Mouse (Mus musculus) midbrain, embryonic 10.5 days (tissue): Measurements from ENCODE around the gene Olfr113. TPM values are rescaled to one million over a fixed set of nuclear protein-coding genes. Genes with fewer than 3 reads are reported as not detected.
"Not testable (repeated sequence)": the region's sequence is repeated elsewhere in the genome, so short reads cannot be mapped to it uniquely, and the experiment has no call there.

ENCODE experiments used
- DNase-seq: peaks from one replicate; pipeline ENCODE4 v3.0.0-alpha.2; 2017; ENCODE audit warnings: low spot score
- H3K27ac ChIP-seq: fragments of 300-500 bp; sonication (generic); replicated peaks from 2 replicates; pipeline ENCODE4 v1.5.1; 2016; ENCODE audit warnings: mild to moderate bottlenecking
- H3K27me3 ChIP-seq: fragments of 300-500 bp; sonication (generic); 2 replicates; pipeline ENCODE4 v1.6.1; 2016; ENCODE audit warnings: low read depth, mild to moderate bottlenecking; ENCODE audit not compliant: poor library complexity, severe bottlenecking
- H3K36me3 ChIP-seq: fragments of 300-500 bp; sonication (generic); 2 replicates; pipeline ENCODE4 v1.6.1; 2016; ENCODE audit warnings: mild to moderate bottlenecking, moderate library complexity
- H3K4me1 ChIP-seq: fragments of 300-500 bp; sonication (generic); 2 replicates; pipeline ENCODE4 v1.6.1; 2016
- H3K4me3 ChIP-seq: fragments of 300-500 bp; sonication (generic); 2 replicates; pipeline ENCODE4 v1.5.1; 2016; ENCODE audit warnings: mild to moderate bottlenecking, moderate library complexity
- H3K9me3 ChIP-seq: fragments of 300-500 bp; sonication (generic); replicated peaks from 2 replicates; pipeline ENCODE4 v1.6.1; 2016; ENCODE audit warnings: mild to moderate bottlenecking
- WGBS: fragments of 180-500 bp; shearing (Covaris S2); methylation state at CpG from one replicate; pipeline ENCODE4 v1.1.7; 2016; 5-methylcytosine and 5-hydroxymethylcytosine counted together
- polyA plus RNA-seq: library from polyadenylated mRNA; unstranded; fragments of >200 nt; fragmentation: Nextera tagmentation; extraction: Ambion mirVana; gene quantifications from 2 replicates; pipeline ENCODE4 v1.2.1, GENCODE M21; 2016

The Olfr113 gene
- not detected in 2 replicates for polyA plus RNA-seq

GRCm38 (mm10) chr17:37577563-37577962 lies at the start of gene Olfr113:
Gene Olfr113, minus strand, starts transcription at chr17:37577663.
- no peaks in the 10 kb centered on the region for H3K4me1 ChIP-seq
- no peaks in the 10 kb centered on the region for H3K9me3 ChIP-seq
- no peaks in the 10 kb centered on the region for H3K36me3 ChIP-seq
- no peaks in the 10 kb centered on the region for H3K27me3 ChIP-seq
- no peak within 1 kb of the TSS for H3K4me3 ChIP-seq
- no peak for DNase-seq
- H3K27ac ChIP-seq: no peak within 1 kb of the TSS

- peaks cover 14% of the 10 kb centered on the region; the same call in 1 of the 2 replicates for H3K9me3 ChIP-seq
- H3K36me3 ChIP-seq: no peaks in the 10 kb centered on the region
- H3K27me3 ChIP-seq: no peaks in the 10 kb centered on the region
- no peak for DNase-seq
- no peak within 1 kb of the TSS for H3K4me3 ChIP-seq
- H3K27ac ChIP-seq: no peak within 1 kb of the TSS
- WGBS: 79% methylated on average over 2 of the region's 2 CpGs
- H3K4me1 ChIP-seq: no peaks in the 10 kb centered on the region
Observed at GRCm38 (mm10) chr17:37627009-37627408, 49.5 kb upstream of the Olfr113 start, which contains the start of the genes Olfr115 and Olfr116. Gene Olfr115, minus strand, starts transcription at chr17:37627109. Gene Olfr116, minus strand, starts transcription at chr17:37627199.

GRCm38 (mm10) chr17:37592643-37593042 lies 15.2 kb upstream of the Olfr113 start, which contains the start of gene Olfr114:
Gene Olfr114, minus strand, starts transcription at chr17:37592743.
- Histone ChIP-seq H3K27ac (no peak within 1 kb of the TSS), H3K9me3 (no peaks in the 10 kb centered on the region)

GRCm38 (mm10) chr17:37569351-37569750 lies 8.1 kb downstream of the Olfr113 start, which contains the start of gene Olfr112:
Gene Olfr112, minus strand, starts transcription at chr17:37569451.
- H3K4me1 ChIP-seq: no peaks in the 10 kb centered on the region
- no peaks in the 10 kb centered on the region for H3K9me3 ChIP-seq
- no peak for DNase-seq
- no peaks in the 10 kb centered on the region for H3K27me3 ChIP-seq
- H3K27ac ChIP-seq: no peak within 1 kb of the TSS
- no peak within 1 kb of the TSS for H3K4me3 ChIP-seq
- H3K36me3 ChIP-seq: no peaks in the 10 kb centered on the region

More at GRCm38 (mm10) chr17:37592643-37593042, 15.2 kb upstream of the Olfr113 start, which contains the start of gene Olfr114:
- no peak for DNase-seq
- no peaks in the 10 kb centered on the region for H3K27me3 ChIP-seq
- H3K36me3 ChIP-seq: no peaks in the 10 kb centered on the region
- no peaks in the 10 kb centered on the region for H3K4me1 ChIP-seq
- no peak within 1 kb of the TSS for H3K4me3 ChIP-seq

GRCm38 (mm10) chr17:37558913-37559615 lies 18.4 kb downstream of the Olfr113 start:
- H3K4me1 ChIP-seq: no peaks in the 10 kb centered on the region
- no peaks in the 10 kb centered on the region for H3K9me3 ChIP-seq
- WGBS: 70% methylated on average over 1 of the region's 1 CpGs
- no peak overlapping the region for H3K27ac ChIP-seq
- H3K36me3 ChIP-seq: no peaks in the 10 kb centered on the region
- H3K27me3 ChIP-seq: no peaks in the 10 kb centered on the region
- no peak for DNase-seq
- H3K4me3 ChIP-seq: no peak overlapping the region

GRCm38 (mm10) chr17:37543800-37544435 lies 33.5 kb downstream of the Olfr113 start:
- 74% methylated on average over 3 of the region's 3 CpGs for WGBS
- H3K27ac ChIP-seq: no peak overlapping the region
- no peaks in the 10 kb centered on the region for H3K9me3 ChIP-seq
- H3K4me1 ChIP-seq: peaks cover 3% of the 10 kb centered on the region; the same call in 1 of the 2 replicates
- no peaks in the 10 kb centered on the region for H3K27me3 ChIP-seq
- no peaks in the 10 kb centered on the region for H3K36me3 ChIP-seq
- no peak overlapping the region for H3K4me3 ChIP-seq
- DNase-seq: no peak

GRCm38 (mm10) chr17:37541454-37542119 lies 35.9 kb downstream of the Olfr113 start:
- 81% methylated on average over 4 of the region's 4 CpGs for WGBS
- H3K36me3 ChIP-seq: no peaks in the 10 kb centered on the region
- DNase-seq: no peak
- H3K27me3 ChIP-seq: no peaks in the 10 kb centered on the region
- H3K27ac ChIP-seq: no peak overlapping the region
- H3K4me1 ChIP-seq: peaks cover 3% of the 10 kb centered on the region; the same call in 1 of the 2 replicates
- no peaks in the 10 kb centered on the region for H3K9me3 ChIP-seq
- no peak overlapping the region for H3K4me3 ChIP-seq

- H3K27me3 ChIP-seq, H3K9me3 ChIP-seq, DNase-seq, H3K4me1 ChIP-seq, H3K4me3 ChIP-seq, H3K27ac ChIP-seq, H3K36me3 ChIP-seq: not testable (repeated sequence)
- 68% methylated on average over 1 of the region's 1 CpGs for WGBS
Observed at GRCm38 (mm10) chr17:37538416-37538815, 39.0 kb downstream of the Olfr113 start.

- no peaks in the 10 kb centered on the region for H3K4me1 ChIP-seq
Observed at GRCm38 (mm10) chr17:37535173-37535572, 42.3 kb downstream of the Olfr113 start.

GRCm38 (mm10) chr17:37525427-37525826 lies 52.0 kb downstream of the Olfr113 start:
- not testable (repeated sequence) for H3K9me3 ChIP-seq, H3K27ac ChIP-seq, H3K36me3 ChIP-seq, H3K4me1 ChIP-seq, H3K27me3 ChIP-seq, H3K4me3 ChIP-seq, DNase-seq
- 82% methylated on average over 1 of the region's 1 CpGs for WGBS

More at GRCm38 (mm10) chr17:37535173-37535572, 42.3 kb downstream of the Olfr113 start:
- Histone ChIP-seq H3K36me3 (no peaks in the 10 kb centered on the region), H3K4me3 (no peak overlapping the region), H3K9me3 (no peaks in the 10 kb centered on the region), H3K27me3 (no peaks in the 10 kb centered on the region), H3K27ac (no peak overlapping the region)
- no peak for DNase-seq

GRCm38 (mm10) chr17:37524612-37525011 lies 52.9 kb downstream of the Olfr113 start:
- not testable (repeated sequence) for H3K9me3 ChIP-seq, H3K4me1 ChIP-seq, H3K4me3 ChIP-seq, H3K36me3 ChIP-seq, H3K27ac ChIP-seq, H3K27me3 ChIP-seq, DNase-seq
